Mouse (Mus musculus) NIH3T3 (cell line): Measurements from ENCODE around the gene Pmepa1.
A peak's percentile ranks its signal among the peaks of the same experiment; 100 is the strongest.

ENCODE experiments used
- DNase-seq: peaks from one replicate; pipeline ENCODE4 v3.0.0-alpha.2; 2012; ENCODE audit warnings: low read depth

Pmepa1 gene

DNA sequence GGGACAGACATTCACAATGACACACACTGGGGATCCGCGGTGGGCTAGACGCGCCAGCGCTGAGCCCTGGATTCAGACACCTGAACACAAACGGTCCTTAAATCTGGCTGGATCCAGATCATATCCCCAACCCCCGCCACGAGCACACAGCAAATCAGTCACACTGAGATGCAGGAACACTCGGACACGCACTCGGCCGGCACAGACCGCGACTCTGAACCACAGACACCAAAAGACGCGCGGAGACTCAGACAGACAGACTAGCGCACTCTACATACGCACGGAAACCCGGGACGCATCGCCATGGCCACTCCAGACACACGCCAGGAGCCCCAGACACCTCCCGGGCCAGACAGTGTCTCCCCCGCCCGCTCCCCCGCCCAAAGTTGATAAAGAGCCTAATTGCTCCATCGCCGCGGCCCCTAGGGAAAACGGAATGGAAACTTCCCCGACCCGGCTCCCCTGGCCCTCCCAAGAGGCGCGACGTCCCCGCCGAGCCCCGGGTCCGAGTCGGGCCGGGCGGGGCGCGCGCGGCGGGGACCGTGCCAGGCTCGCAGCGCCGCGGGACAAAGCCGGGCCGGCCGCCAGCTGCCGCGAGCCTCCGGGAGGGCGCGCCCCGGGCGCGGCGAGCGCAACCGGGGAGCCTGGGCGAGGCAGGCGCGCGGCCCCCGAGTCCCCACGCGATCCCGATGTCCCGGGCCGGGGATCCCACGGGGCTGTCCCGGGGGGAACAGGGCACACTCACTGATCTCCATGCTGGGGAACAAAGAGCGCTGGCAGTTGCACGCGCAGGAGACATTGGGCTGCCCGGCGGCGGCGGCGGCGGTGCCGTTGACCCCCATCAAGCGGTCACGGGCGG is 761 bp downstream of the Pmepa1 start:
- DNase-seq, result peak; percentile 59

DNA sequence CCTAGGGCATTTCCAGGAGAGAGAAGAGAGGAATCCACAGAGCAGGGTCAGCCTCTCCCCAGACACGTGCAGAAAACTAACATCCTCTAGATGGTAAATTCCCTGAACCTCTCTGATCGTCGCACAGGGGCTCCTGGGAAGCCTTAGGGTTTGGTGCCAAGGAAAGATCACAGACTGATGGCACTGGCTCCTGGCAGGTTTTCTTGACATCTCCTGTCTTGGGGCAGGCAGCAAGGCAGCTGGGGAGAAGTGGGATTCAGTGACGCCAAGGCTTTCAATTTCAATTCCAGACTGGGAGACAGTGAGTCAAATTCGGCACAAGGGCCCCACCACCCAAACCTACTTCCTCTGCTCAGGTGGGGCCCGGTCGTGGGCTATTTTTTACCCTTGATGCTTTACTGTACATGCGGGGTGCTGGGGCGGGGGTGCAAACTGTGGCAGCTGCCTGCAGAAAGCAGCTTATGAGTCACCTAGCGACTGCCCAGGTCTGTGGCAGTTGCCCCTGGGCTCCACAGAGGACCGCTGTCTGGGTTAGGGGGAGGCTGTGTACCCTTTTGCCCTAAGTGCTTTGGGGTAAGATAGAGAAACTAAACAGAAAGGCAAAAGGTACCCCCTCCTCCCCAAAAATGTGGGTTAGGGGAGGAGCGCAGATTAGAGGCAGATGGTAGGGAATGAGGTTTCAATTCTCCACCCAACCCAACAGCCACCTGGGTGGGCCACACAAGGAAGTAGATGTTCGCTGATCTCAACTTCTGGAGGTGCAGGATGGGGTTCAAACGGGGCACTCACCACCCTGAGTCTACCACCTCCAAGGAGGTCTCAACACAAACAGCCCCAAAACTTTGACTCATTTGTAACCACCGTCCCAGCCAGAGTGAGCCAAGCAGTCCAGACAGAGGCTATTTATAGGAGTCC is 1.6 kb downstream of the Pmepa1 start:
- DNase-seq, result peak; percentile 53

DNA sequence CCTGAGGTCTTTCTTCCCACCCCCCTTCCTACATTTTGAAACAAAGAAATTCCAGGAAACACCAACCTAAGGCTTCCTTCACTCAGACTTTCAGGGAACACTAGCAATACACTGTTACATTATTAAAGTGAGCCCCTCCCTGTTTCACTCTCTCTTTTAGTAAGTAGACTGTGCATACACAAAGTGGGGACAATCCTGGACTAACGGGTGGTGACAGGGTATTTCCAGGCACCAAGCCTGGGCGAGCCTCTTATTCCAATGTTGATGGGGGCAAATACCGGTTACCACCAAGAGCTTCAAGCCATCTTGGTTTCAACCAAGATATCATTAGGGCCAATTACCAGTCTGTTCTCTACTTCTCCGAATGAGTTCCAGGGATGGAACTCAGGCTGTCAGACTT is 2.4 kb downstream of the Pmepa1 start:
- DNase-seq, result no peak

DNA sequence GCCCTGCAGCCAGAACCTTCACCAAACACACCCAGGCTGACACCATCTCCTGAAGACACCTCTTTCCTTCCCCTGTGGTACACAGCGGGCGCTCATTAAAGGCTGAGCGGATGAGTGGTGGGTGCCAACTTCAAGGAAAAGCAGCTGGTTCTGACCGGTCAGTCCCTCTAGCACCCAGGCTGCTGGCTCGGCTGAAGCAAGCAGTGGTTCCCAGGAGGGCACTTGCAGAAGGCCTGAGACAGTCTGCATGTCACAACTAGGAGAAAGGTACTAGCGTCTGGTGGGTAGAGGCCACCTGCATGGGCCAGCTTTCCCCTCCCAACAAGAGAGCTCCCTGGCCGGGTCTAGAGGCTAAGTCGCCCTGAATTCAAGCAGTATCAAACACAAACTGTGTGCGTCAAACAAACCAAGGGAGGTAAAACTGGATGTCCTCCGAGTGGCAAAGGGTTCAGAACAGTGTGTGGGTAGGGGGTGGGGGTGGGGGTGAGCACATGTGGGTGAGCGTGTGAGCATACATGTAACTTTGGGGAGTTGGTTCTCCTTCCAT is 3.9 kb downstream of the Pmepa1 start:
- no peak for DNase-seq

DNA sequence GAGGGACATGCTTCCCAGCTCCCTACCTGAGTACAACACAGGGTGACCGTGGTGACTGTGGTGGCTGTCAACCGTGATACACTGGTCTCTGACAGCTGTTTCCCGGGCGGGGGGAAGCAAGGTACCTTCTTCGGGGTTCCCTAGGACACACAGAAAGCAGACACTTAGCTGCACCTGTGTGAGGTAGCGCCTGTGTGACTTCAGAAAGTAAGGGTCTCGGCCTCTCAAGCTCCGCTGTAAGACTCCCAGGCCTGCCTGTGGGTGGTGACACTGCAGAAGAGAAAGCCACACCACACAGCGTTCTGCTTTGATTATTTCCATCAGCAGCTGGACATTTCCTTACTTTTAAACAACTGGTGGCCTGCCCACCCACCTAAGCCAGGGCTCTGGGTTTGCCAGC is 4.8 kb downstream of the Pmepa1 start:
- DNase-seq, result no peak

DNA sequence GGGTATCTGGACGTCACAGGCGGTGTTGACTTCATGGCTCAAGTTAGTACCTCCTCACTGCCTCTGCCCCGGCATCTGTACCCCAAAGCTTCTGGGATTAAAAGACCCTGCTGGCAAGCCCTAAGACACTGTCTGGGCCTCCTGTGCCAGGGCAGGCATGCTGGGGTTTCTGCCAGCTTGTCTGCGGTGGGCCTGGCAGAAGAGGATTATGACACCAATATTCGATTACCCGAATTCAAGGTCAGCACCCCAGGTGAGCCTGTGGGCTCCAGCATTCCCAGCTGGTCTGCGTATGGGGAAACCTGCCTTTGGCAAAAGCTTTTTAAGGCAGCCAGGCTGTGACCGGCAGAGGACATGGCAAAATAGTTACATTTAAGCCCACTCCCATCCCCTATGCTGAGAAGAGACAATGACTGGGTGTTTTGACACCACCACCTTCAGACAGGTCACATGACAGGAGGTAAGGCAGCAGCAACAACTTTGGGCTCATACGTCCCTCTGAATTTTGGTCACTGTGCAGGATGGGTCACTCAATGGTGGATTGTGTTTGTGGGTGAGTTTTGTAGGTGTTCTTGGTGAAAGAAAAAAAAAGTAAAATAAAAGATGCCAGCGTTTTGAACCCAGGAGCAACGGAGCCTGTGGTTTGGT is 5.6 kb downstream of the Pmepa1 start:
- no peak for DNase-seq

DNA sequence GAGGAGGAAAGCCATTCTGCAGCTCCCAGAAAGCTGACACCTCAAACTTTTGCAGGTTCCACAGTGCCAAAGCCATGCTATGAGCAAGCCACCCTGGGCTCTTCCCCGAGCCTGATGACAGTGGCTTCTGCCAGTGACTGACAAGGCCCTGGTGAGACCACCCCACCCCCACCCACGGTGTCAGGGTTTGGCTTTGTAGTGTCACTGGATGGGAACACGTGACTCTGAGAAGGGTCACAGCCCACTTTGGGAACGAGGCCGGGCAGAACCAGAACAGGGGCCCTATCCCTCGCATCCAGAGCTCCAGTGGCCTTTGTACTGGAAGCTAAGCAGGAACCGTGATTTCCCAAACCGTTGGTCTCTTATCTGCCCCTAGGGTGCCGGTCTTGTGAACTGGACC is 6.1 kb downstream of the Pmepa1 start:
- no peak for DNase-seq

DNA sequence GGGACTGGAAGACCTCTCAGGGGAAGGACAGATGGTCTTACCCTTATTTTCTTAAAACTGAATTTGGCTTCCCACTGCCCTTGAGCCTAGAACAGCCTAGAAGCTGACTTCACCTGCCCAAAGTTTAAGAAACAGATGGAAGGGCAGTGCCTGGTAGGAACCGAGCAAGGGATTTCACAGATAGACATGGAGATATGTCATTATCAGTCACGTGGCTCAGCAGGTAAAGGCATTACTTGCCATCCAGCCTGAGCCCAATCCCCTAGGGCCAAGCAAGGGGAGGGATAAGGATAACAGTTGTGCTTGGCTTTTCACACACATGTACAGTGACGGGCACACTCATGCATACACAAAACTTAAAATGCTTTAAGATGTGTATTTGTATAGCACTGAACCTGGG is 8.8 kb downstream of the Pmepa1 start:
- DNase-seq, result no peak

DNA sequence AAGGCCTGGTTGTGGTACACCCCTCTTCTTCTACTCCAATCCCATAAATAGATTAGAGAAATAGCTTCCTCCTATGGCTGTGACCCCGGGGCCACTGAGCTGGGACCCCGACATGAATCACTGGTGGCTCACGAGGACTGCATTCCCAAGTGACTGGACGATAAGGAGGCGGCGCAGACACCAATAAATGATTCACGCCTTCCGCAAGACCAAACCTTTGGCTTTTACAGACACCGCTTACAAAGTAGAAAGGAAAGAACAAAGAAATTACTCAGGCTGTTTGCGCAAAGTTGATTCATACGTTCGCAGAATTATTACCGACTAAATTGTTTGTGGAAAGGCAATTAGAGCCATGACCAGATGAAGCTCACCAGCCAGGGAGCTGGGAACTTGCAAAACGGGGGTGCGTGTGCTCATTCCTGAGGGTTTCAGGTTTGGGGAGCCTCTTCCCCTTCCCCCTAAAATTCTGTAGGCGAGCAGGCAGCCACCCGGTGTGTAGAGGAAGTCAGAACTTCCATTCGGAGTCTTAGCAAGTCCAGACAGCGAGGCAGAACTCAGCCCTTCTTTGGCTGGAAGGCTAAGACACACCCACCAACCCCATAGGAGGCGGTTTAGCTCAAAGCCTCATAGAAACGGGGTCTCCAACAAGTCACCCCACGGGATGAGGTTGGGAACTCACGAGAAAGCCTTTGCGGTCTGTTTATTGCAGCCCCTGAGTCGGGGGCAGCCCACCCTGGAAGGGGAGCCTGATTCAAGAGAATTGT is 9.8 kb downstream of the Pmepa1 start:
- peak; percentile 56 for DNase-seq

DNA sequence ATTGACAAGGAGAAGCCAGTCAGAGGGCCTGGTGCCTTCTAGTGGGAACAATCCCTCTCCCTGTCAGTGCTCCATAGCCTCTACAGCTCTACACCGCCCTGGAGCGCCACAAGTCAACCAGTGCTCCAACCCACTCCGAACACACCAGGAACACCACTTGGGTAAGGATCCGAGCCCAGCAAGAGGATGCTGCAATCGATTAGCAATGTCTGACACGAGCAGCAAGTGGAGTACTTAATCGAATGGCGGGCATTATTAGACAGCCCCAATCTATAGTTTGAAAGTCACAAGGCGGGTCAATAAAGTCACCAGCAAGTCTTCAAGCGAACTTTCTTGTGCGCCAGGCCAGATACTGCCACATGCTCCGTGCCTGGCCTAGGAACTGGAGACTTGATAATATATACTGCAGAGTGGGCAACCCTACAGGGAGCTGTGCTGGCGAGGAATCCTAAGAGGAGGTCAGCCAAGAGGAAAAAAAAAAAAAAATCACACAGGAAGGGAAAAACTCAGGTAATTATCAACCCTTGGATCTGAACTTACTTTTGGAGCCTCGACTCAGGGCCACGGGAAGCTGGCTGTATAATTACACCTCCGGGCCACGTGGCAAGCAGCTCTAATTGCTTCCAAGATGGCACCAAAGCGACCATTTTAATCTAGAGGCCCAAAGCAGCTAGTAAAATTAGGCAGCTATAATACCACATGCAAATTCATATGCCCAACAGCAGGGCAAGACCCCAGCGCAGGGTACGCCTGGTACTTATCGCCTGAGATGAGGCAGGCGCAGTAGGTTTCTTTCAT is 10.7 kb downstream of the Pmepa1 start:
- no peak for DNase-seq

DNA sequence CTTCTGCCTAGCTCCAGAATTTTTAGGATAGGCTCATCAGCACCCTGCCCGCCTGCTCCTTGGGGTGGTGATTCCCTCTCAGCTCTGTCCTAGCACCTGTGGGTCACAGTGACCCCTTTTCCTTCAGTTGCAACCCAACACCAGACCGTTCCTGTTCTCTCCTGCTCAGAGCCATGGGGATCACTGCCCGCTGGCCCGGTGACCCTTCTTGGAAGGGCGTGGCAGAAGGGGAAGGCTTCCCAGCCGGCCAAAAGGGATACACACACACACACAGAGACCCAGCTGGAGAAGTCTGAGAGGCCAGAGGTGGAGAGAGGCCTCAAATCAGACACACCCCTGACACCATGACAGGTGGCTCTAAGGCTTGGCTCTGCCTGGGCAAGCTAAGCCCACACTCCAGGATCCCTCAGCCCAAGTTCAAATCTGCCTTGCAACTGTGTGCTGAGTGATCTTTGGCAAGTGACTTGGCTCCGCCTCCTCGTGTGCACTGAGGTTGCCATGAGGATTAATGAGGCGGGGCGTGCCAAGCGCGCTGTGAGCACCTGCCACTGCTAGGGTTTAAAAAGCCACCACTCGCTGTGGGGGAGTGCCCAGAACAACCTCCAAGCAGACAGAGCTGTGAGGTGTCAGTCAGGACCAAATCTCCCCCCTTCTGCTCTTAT is 11.7 kb downstream of the Pmepa1 start:
- peak; percentile 38 for DNase-seq

DNA sequence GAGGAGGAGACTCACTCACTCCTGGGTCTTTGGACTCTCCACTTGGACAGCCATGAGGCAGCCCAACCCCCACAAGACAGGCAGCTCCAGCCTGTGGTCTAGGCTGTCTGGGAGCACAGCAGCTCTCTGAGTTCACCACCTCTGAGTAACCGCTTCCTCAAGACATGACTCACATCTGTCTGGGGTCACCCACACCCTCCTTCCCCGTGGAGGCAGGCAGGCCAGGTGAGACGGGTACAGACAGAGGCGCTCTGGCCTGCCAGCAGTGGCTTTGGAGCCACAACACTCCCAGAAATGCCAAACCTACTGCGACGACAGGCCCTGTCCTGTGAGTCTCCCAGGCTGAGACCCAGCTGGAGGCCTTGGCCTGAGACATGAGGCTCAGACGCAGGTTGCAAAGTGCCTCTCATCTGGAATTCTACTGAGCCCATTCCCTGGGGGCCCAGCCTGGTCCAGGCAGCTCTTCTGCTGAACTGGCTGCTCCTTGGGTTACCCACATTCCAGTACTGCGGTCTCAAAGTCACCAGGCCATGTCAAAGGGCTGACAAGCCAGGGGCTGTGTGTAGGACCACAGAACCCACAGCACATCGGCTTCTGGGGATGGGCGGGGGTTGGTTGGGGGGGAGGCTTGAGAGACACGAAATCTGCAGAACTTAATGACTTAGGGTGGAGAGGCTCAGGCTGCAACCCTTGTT is 12.6 kb downstream of the Pmepa1 start:
- peak; percentile 71 for DNase-seq

DNA sequence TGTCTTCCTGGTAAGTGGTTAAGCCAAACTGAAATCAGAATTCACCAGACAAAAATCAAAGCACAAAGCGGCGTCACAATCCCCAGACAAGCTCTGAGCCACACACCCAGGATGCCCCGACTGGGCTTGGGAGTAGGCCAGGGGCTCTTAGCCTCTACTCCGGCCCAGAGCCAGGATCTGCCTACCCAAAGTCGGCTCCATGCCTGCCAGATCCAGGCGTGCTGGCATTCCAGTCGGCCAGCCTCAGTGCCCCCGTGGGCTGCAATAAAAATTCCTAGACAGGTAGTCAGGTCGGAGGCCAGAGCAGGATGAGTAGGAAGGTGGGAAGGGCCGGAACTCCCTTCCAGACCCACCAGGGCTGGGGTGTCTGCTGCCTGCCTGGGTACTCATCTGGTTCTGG is 14.8 kb downstream of the Pmepa1 start:
- peak; percentile 65 for DNase-seq

DNA sequence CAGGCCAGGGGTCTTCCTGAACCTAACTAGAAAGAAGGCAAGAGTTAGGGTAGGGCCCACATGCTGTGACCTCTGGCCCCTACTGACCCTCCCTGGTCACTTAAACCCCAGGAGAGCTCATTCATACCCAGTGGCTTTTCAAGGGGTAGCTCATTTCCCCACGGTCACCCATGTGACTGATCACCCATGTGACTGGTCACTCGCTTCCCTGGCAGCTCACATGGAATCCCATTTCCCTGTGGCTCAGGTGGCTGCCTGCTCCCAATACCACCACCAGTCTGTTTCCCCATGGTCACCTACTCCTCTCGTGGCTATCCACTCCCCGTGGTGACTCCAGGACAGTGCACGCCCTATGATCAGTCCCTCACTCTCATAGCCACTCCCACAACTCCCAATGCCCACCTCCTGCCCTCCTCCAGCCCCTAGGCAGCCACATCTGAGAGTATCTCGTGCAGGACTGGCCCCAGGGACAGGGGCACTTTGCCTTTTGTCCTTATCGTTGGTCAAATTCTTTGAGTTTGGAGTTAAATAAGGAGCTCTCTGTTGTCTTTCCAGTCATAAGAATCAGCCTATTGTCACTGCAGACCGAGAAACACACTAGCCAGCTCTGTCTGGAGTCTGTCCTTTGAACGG is 17.8 kb downstream of the Pmepa1 start:
- DNase-seq, result no peak

DNA sequence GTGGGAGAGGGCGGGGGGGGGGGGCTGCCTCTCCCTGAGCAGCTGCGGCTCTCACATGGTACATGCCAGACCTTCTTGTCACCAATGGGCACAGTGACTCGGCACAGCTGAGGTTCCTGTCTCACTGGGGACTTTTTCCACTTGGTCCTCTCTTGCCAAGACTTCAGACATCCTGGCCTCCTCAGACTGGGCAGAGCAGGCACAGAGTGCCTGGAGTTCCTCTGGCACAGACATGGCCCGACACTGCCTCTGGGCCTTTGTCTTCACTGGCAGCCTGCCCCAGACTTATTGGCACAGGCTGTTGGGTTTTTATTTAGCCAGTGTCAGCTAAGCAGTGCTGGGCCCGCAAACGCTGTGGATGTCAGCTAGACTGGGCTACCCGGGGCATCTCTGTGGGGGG is 18.7 kb downstream of the Pmepa1 start:
- DNase-seq, result peak; percentile 83

DNA sequence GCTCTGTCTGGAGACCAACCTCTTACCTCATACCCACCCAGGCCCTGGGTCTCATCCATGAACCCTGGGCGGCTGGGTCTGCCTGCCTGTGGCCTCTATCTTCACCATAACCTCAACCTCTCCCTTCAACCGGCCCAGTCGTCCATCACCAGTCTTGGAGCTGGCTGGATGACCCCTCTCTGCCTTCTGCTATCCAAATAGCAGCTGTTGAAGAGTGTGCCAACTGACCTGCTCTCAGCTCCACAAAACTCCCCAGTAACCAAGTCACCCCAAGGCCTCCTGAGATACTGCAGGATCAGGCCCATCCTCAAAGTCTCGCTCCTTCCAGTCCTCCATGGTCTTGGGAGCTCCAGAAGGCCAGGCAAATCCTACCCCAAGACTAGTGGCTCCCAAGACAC is 19.8 kb downstream of the Pmepa1 start:
- DNase-seq, result no peak

DNA sequence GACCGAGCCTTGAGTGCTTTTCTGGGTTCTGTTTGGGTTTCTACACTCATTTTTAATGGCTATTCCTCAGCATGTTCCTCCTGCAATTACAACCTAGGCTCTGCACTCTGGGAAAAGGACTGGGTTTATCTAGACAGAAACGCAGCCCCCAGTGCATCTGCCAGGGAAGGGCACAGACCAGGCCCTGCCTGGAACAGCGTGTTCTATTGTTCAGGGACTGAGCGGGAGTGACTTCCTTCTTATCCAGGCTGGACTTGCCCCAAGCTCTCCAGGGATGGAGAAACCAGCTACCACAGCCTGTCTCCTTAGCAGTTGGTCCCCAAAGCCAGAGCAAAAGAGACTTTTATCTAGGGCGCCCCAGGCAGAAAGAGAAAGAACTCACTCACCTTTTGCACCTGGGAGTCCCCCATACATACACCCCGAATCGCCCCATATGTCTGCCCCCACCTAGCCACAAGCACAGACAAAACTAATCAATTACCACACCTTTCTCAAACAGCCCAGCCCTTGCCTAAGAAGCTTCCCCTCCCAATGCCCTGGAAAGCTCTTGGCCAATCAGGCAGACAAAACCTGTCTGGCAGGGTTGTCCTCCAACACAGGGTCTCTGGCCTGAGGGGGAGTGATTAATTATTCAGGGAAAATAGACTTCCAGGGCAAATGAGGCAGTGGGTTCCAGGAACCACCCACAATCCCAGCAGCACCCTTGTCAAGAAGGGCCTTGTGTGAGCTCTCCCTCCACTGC is 20.4 kb downstream of the Pmepa1 start:
- no peak for DNase-seq
